Mouse (Mus musculus): Measurements from ENCODE around the gene Gm5724.

GRCm38 (mm10) chr6:141774476-141774875 lies 866 bp upstream of the Gm5724 start:
- TF ChIP-seq CTCF (IDR thresholded peaks at IDR 0.05; ENCODE audit: low read depth, low read length), result no peak
- TF ChIP-seq POLR2A (IDR thresholded peaks at IDR 0.05; ENCODE audit: insufficient read depth, low read length), result no peak
